Mouse (Mus musculus) lung, embryonic 14.5 days (tissue): ENCODE measurements around the gene Metrnl. TPM values are rescaled to one million over a fixed set of nuclear protein-coding genes. Genes with fewer than 3 reads are reported as not detected.
"Not testable (repeated sequence)": the region's sequence is repeated elsewhere in the genome, so short reads cannot be mapped to it uniquely, and the experiment has no call there.

Experiments used
- ATAC-seq: fragments of 200-750 bp; cut with Nextera tagmentation; 2 replicates; pipeline ENCODE4 v1.8.0; 2017; ENCODE audit warnings: mild to moderate bottlenecking, moderate TSS enrichment, moderate library complexity; ENCODE audit not compliant: insufficient read depth
- DNase-seq: peaks from one replicate; pipeline ENCODE4 v3.0.0-alpha.2; 2015
- H3K27ac ChIP-seq: fragments of 300-500 bp; sonication (generic); 2 replicates; pipeline ENCODE4 v1.5.1; 2014; ENCODE audit warnings: low read depth, mild to moderate bottlenecking, moderate library complexity
- H3K27me3 ChIP-seq: fragments of 300-500 bp; sonication (generic); 2 replicates; pipeline ENCODE4 v1.6.1; 2014; ENCODE audit warnings: low read length, control low read depth; ENCODE audit not compliant: insufficient read depth
- H3K36me3 ChIP-seq: fragments of 300-500 bp; sonication (generic); 2 replicates; pipeline ENCODE4 v1.6.1; 2014; ENCODE audit warnings: control low read depth; ENCODE audit not compliant: insufficient read depth
- H3K4me1 ChIP-seq: fragments of 300-500 bp; sonication (generic); 2 replicates; pipeline ENCODE4 v1.6.1; 2014; ENCODE audit warnings: antibody characterized with exemption, control low read depth; ENCODE audit not compliant: insufficient read depth
- H3K4me2 ChIP-seq: fragments of 300-500 bp; sonication (generic); 2 replicates; pipeline ENCODE4 v1.6.1; 2014; ENCODE audit warnings: mild to moderate bottlenecking
- H3K4me3 ChIP-seq: fragments of 300-500 bp; sonication (generic); 2 replicates; pipeline ENCODE4 v1.5.1; 2014; ENCODE audit warnings: low read depth, low read length
- H3K9ac ChIP-seq: fragments of 300-500 bp; sonication (generic); 2 replicates; pipeline ENCODE4 v1.6.1; 2014
- H3K9me3 ChIP-seq: fragments of 300-500 bp; sonication (generic); 2 replicates; pipeline ENCODE4 v1.6.1; 2016; ENCODE audit warnings: low read depth, low read length, control low read depth
- CTCF ChIP-seq: IDR thresholded peaks from 2 replicates; pipeline ENCODE4 v1.5.1; 2016; ENCODE audit warnings: antibody characterized with exemption, low read depth
- WGBS: fragments of 180-500 bp; shearing (Covaris S2); extraction: QIAGEN DNeasy Blood & Tissue Kit; methylation state at CpG from one replicate; pipeline ENCODE4 v1.1.7; 2014; 5-methylcytosine and 5-hydroxymethylcytosine counted together
- polyA plus RNA-seq: library from polyadenylated mRNA; unstranded; fragments of >200 nt; fragmentation: Nextera tagmentation; extraction: Ambion mirVana; gene quantifications from 2 replicates; pipeline ENCODE4 v1.2.1, GENCODE M21; 2014

Gene Metrnl
- polyA plus RNA-seq, 1 experiment from 2014 or later, result 20.2 TPM

- Histone ChIP-seq H3K4me2 (no peak overlapping the region), H3K9ac (no peak overlapping the region), H3K4me1 (no peaks in the 10 kb centered on the region), H3K27me3 (no peaks in the 10 kb centered on the region), H3K4me3 (no peak overlapping the region), H3K27ac (no peak overlapping the region), H3K36me3 (no peaks in the 10 kb centered on the region), H3K9me3 (no peaks in the 10 kb centered on the region)
- DNase-seq (no peak), ATAC-seq (no peak)
- TF ChIP-seq CTCF, result no peak
- WGBS, result 77% methylated on average over 6 of the region's 6 CpGs
Measured at GRCm38 (mm10) chr11:121655807-121656511, 45.4 kb upstream of the Metrnl start.

DNA sequence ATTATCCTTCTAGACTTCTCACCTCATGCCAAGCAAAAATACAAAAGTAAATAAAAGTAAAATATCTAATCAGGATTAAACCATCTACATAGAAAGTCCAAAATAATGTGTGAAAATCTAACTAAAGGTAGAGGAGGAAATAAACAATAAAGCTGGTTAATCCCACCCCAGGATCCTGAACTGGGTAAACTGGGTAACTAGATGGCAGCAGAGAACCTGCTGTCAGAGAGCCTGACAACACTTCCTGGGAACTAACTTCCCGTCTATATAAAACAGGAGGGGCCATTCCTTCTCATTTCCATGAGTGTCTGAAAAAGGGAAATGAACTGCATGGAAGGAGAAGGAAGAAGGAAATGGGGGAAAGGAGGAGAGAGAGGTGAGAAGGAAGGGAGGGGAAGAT is 43.2 kb upstream of the Metrnl start:
- no peak for DNase-seq
- no peaks in the 10 kb centered on the region for H3K27me3 ChIP-seq
- TF ChIP-seq CTCF, result 0 out of 2 replicates have a peak, but pooled peaks have one; percentile 15

DNA sequence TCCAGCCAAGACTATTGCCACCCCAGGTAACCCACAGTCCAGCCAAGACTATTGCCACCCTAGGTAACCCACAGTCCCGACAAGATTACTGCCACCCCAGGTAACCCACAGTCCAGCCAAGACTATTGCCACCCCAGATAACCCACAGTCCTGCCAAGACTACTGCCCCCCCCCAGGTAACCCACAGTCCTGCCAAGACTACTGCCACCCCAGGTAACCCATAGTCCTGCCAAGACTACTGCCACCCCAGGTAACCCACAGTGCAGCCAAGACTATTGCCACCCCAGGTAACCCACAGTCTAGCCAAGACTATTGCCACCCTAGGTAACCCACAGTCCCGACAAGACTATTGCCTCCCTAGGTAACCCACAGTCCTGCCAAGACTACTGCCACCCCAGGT is 40.7 kb upstream of the Metrnl start:
- H3K27ac ChIP-seq, H3K4me2 ChIP-seq, H3K9me3 ChIP-seq, DNase-seq, H3K27me3 ChIP-seq, H3K4me1 ChIP-seq, H3K4me3 ChIP-seq, H3K9ac ChIP-seq, ATAC-seq, H3K36me3 ChIP-seq: not testable (repeated sequence)
- 94% methylated on average over 2 of the region's 2 CpGs for WGBS

More for the DNA sequence above, 43.2 kb upstream of the Metrnl start:
- ATAC-seq, result no peak
- no peaks in the 10 kb centered on the region for H3K4me1 ChIP-seq
- H3K4me3 ChIP-seq, result no peak overlapping the region
- H3K27ac ChIP-seq, result no peak overlapping the region
- H3K36me3 ChIP-seq, result 0 out of 2 replicates have a peak, but pooled peaks cover 3% of the 10 kb centered on the region
- 21% methylated on average over 1 of the region's 1 CpGs for WGBS
- H3K4me2 ChIP-seq, result no peak overlapping the region
- no peaks in the 10 kb centered on the region for H3K9me3 ChIP-seq
- H3K9ac ChIP-seq, result no peak overlapping the region

- Histone ChIP-seq H3K4me3 (no peak overlapping the region), H3K9me3 (no peaks in the 10 kb centered on the region), H3K4me1 (no peaks in the 10 kb centered on the region), H3K4me2 (no peak overlapping the region), H3K36me3 (0 out of 2 replicates have a peak, but pooled peaks cover 3% of the 10 kb centered on the region), H3K27ac (no peak overlapping the region), H3K9ac (no peak overlapping the region), H3K27me3 (no peaks in the 10 kb centered on the region)
- DNase-seq, result no peak
- 74% methylated on average over 2 of the region's 2 CpGs for WGBS
- ATAC-seq, result no peak
- TF ChIP-seq CTCF, result no peak
Measured at GRCm38 (mm10) chr11:121661116-121661515, 40.2 kb upstream of the Metrnl start.

DNA sequence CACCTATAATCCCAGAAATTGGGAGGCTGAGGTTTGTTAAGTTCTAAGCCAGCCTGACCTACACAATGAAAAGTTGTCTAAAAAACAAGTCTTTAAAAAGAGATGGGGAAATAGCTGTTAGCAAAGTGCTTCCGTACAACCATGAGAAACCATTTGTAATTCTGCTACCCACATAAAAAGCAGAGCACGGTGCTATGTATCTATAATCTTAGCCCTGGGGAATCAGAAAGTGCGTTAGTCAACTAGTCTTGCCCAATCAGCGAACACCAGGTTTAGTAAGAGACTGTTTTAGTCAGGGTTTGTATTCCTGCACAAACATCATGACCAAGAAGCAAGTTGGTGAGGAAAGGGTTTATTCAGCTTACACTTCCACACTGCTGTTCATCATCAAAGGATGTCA is 33.8 kb upstream of the Metrnl start:
- Histone ChIP-seq H3K4me1 (no peaks in the 10 kb centered on the region), H3K9me3 (no peaks in the 10 kb centered on the region), H3K27me3 (no peaks in the 10 kb centered on the region), H3K4me2 (no peak overlapping the region), H3K36me3 (peaks cover 6% of the 10 kb centered on the region; the same call in 1 of the 2 replicates), H3K27ac (no peak overlapping the region), H3K4me3 (no peak overlapping the region), H3K9ac (no peak overlapping the region)
- no peak for DNase-seq
- ATAC-seq, result no peak
- 94% methylated on average over 4 of the region's 4 CpGs for WGBS
- TF ChIP-seq CTCF, result no peak

DNA sequence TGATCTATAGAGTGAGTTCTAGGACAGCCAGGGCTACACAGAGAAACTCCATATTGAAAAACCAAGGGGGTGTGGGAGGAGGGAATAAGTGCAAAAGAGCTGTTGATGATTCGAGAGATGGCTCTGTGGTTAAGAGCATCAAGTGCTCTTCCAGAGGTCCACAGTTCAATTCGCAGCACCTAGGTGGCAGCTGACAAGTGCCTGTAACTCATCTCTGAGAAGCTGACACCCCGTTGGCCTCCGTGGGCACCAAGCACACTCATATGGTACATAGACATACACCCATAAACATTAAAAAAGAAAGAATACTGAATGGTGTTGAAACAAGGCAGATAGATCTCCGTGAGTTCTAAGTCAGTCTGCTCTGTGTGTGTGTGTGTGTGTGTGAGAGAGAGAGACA is 32.6 kb upstream of the Metrnl start:
- no peaks in the 10 kb centered on the region for H3K9me3 ChIP-seq
- no peaks in the 10 kb centered on the region for H3K27me3 ChIP-seq
- no peak overlapping the region for H3K27ac ChIP-seq
- TF ChIP-seq CTCF, result no peak
- H3K4me3 ChIP-seq, result no peak overlapping the region
- no peak overlapping the region for H3K4me2 ChIP-seq
- H3K36me3 ChIP-seq, result peaks cover 6% of the 10 kb centered on the region; the same call in 1 of the 2 replicates
- H3K4me1 ChIP-seq, result no peaks in the 10 kb centered on the region
- WGBS, result 91% methylated on average over 5 of the region's 5 CpGs
- no peak overlapping the region for H3K9ac ChIP-seq
- no peak for DNase-seq
- no peak for ATAC-seq

- Histone ChIP-seq H3K36me3 (peaks cover 6% of the 10 kb centered on the region; the same call in 1 of the 2 replicates), H3K27me3 (no peaks in the 10 kb centered on the region), H3K4me1 (no peaks in the 10 kb centered on the region), H3K4me3 (no peak overlapping the region), H3K9ac (no peak overlapping the region), H3K9me3 (no peaks in the 10 kb centered on the region), H3K27ac (no peak overlapping the region), H3K4me2 (no peak overlapping the region)
- 90% methylated on average over 5 of the region's 5 CpGs for WGBS
- no peak for TF ChIP-seq CTCF
- no peak for DNase-seq
- ATAC-seq, result no peak
Measured at GRCm38 (mm10) chr11:121670926-121671325, 30.4 kb upstream of the Metrnl start.
